Mouse (Mus musculus) thymus, postnatal 14 days (tissue): ENCODE measurements around the gene Slc17a8.
A peak's percentile ranks its signal among the peaks of the same experiment; 100 is the strongest.
"Not testable (repeated sequence)": the region's sequence is repeated elsewhere in the genome, so short reads cannot be mapped to it uniquely, and the experiment has no call there.

Source experiments
- DNase-seq: peaks from one replicate; pipeline ENCODE4 v3.0.0; 2021

The Slc17a8 gene

DNA sequence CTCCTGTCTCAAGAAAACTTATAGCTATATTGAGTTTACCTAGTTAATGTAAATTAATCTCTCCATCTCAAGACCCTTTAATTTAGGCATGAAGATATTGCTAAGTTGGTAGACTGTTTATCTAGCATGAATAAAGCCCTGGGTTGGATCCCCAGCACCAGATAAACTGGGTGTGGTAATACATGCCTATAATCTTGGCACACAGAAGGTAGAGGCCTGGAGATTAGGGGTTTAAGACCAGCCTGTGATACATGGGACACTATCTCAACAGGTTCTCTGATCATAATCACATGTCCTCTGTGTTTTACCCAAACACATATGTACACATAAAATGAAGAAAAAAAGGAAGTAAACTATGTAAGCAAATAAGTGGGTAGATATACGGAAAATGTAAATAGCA, 32.3 kb downstream of the Slc17a8 start:
- DNase-seq = no peak

DNA sequence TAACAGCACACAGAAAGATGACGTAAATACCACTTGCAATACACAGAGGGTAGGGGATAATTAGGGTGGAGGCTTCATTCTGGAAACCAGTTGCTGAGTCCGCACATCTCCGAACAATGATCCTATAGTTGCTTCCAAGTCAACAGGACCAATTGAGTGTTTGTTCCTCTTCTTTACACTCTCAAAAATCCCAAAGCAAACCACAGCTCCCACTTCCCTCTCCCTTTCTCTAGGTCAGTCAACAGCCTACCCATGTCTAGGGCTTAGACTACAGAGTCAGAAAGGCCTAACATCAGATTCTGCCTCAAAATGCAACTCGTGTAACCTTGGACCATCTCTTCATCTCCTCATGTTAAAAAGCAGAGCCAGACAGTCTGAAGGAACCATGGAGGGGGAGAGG, 36.3 kb downstream of the Slc17a8 start:
- DNase-seq = no peak

DNA sequence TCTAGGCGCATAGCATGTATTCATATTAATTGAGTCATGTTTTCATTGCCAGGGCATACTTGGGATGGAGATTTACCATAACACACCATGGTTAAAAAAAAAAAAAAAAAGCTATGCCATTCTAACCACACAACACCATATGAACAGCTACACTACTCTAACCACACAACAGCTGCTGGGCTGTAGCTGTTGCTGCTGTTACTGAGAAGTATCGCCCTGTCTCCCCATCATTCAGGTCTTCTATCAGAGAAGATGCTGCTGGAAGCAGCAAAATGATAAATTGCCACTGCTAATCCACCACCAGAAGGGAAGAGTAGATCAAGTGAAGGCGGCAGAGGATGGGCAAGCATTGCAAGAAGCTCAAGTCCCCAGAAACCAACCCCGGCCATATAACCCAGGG, 42.3 kb downstream of the Slc17a8 start:
- peak; percentile 52 for DNase-seq

DNA sequence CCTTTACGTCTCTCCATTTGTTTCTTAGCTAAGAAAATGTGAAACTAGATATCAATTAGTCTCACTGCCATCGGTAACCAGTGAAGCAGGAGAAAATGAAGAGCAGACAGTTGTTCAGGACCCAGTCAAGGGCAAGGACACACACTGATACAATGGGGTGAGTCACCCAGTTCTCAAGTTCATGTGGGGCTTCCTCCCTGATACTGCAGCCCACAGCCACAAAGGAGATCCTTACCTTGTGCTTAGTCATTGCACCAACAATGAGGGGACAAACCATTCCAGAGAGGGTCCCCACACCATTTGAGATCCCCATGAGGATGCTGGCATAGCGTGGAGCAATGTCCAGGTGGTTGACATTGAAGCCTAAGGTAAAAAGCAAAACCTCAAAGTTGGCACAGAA, 43.4 kb downstream of the Slc17a8 start:
- DNase-seq = no peak

DNA sequence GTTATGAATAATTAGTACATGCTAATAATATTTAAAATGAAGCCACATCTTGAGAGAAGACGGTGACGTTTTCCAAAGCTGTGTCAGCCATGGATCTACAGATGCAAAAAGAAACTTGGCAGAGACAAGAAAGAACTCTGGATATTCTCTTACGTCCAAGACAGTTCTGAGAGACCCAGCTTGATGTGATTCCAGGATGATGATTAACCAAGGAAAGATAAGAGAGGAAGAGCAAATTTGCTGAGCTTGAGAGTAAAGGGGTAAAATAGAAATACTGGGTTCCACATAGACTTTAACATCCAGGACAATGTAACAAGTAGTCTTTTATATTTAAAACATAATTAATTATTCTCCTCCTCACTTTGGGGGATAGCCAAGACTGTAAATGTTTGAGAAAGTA, 47.6 kb downstream of the Slc17a8 start:
- no peak for DNase-seq

DNA sequence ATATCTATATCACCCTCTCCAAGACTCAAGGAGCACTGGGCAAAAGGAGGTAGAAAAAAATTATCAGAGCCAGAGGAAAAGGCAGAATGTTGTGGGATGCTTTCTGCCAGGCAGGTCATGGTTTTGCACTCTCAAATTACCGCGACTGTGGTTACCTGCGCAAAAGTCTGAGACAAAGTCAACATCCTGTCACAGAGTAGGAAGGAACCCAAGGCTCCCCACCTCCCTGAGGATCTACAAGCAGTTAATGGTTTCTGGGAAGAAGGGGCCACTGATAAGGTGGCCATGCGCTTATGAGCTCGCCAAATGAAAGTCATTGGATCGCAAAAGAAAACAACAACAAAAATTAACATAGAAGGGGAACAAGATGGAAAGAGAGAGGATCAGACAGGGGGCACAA, 48.1 kb downstream of the Slc17a8 start:
- DNase-seq = peak; percentile 23

DNA sequence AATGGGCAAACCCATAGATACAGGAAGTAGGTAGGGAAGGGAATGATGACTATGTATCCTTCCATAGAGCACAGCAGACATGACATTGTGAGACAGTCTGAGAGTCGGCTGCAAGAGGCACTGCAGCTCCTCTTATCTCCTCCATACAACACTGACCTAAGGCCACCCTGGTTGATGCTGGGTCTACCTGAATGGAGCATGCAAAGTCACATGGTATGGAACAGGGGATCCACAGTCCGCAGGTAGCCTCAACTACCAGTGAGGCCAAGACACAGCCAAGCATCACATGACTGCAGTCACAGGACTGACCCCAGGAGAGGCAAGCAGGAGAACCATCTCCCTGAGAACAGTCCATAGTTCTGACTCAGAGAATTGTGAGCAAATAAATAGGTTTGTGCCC, 53.7 kb downstream of the Slc17a8 start:
- no peak for DNase-seq

DNA sequence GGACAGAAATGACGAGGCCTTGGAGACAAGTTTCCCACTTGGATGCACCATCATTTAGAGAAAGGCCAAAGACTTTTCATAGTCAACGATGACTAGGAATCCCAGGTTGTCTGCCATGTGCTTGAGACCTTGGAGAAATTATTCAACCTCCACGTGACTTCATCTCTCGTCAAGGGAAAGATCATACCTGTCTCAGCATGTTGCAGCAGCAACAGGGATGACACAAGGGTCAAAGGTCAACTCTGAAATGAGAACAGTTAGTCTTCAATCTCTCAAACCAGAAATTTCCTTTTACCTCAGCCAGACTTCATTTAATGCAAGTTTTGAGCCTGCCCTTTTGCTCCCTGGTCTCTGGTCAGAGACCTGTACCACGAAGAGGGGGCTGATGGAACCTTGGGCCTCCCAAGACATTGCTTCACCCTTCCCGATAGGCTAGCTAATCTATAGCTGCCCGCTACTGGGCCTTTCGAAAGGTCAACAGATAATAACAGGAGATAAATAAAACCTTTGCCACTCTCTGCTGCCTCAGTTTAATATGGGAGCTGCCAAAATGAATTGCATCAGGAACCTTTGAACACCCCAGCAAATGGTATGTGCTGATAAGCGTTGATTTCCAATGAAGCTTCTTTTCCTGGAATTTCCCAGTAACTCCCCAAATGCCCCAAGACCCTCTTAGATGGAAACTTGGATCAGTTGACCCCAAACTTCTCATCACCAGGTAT, 55.6 kb downstream of the Slc17a8 start:
- no peak for DNase-seq

DNA sequence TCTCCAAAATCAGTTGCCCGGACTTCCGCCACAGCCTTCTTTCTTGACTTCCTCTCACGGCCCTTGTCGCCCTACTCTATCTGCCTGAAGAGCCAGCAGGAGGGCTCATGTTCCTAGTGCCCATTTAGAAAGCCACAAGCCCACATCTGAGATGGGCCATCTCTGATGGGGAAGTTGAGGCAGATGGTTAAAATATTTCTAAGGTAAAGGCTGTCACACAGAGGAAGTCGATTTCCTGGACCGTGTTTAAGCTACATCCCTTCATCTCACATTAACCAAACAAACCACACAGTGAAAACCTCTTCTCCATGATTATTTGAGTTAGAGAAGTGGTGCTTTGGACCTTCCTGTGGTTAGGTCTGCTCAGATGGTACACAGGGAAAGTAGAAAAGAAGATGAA, 58.9 kb downstream of the Slc17a8 start:
- no peak for DNase-seq

DNA sequence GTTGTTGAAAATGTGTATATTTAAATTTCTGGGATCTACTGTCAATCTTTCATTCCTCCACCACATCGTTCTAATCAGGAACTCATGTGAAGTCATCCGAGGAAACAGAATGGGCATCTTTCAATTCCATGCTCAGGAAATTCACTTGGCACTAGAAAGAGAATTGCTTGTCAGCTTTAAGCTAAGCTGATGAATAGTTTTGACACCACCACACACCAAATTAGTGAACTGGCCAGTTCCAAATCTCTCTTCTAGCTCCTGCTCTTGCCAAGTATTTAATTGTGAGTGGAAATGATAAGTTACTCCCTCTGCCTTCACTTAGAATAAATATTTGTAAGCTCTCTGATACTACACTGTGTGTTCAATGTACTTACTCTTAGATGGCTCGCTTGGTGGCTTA, 61.7 kb downstream of the Slc17a8 start:
- DNase-seq = no peak

DNA sequence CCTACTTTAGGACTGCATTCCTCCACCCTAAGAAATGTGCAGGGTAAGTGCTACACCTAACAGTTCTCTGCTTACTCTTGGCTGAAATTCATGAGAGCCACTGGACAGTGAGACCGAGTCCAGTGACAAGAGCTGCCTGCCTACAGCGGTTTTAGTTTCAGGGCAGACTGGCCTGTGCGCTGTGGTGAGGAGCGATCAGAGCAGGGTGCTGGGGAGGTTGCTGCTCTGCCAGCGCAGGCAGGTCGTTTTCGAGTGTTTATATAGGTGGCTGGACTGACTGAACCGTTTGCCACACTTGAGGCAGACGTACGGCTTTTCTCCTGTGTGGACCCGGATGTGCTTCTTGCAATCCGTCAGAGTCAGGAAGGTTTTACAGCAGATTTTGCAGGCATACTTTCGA, 66.2 kb downstream of the Slc17a8 start:
- DNase-seq = not testable (repeated sequence)

DNA sequence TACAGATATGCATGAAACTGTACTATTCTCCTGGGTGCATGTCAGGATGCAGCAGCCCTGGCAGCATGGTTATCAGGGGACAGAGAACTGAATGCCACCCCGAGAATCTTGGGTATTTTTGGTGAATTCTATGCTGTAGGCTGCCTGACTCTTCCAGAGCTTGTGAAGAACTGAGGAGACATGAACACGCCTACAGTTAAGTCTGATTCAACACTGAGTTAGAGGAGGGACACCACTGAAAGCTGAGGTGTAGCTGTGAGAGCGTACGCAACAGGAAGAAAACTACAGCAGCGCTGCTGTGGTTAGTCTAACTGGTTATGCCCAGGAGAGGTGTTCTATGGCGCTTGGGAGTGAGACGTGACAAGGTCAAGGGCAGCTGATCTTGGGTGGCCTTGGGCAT, 67.2 kb downstream of the Slc17a8 start:
- DNase-seq = not testable (repeated sequence)

DNA sequence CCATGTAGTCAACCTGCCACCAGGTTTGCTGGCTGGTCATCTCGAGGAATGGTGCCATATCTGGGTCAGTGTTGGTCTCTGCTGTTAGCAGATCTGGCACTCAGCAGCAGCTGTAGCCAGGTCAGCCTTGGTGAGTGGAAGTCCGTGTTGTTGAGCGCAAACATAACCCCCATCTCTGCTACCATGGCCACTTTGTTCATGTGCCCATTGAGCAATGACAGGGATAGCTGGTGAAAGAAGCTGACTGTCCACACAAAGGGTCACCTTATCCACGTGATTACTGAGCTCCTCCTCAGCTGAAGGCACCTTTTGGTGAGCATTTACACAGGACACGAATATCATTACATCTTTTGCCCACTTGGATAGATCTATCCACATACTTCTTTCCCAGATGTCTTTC, 68.0 kb downstream of the Slc17a8 start:
- DNase-seq = no peak

DNA sequence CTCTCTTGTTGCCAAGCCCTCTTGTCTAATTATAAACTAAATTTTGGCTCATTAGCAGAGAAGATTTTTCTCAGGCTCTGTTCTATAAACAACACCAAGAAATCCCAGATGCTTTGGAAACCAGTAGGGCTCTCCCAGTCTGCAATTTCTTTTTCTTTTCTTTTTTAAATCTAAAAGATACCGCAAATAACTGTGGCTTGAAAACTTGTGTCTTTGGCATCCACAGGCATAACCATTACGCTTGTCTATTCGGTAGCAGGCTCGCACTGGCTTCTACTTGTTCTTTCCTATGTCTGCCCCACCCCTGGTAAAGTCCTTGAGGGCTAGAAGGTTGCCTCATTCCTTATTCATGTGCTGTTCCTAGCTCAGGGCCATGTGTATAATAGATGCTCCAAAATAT, 69.4 kb downstream of the Slc17a8 start:
- no peak for DNase-seq

DNA sequence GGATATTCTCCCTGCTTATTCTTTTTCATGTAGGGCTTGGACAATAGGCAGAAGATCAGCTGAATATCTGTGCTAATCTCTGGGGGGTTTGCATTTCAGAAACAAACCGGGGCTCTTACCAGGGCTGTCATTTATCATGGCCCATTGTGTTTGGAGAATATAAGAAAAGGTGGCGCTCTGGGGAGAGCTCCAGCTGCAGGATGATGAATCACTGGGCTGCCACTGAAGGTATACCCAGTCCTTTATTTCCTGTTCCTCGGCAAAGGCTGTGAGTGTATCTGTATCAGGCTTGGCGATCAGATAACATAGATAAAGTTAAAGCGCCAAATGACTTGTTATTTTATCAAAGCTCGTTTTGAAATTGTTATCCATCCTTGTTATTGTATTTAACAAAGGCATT, 73.0 kb downstream of the Slc17a8 start:
- no peak for DNase-seq

DNA sequence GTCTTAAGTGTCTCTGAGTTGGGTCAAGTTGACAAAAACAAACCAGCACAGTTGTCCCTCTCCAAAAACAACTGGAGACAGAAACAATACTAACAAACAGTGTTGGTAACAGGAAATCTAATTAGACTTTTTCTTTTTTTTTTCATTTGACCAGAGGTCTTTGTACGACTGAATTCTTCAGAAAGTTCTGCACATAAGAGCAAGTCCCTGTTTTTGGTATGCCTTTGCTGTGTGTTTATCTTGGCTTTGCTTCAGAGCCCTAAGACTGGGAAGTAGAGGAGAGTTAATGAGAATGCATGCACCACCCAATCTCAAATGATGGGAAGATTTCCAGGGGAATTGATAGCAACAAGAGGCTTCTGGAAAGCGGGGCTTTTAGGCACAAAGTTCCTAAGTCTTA, 74.1 kb downstream of the Slc17a8 start:
- DNase-seq = no peak

DNA sequence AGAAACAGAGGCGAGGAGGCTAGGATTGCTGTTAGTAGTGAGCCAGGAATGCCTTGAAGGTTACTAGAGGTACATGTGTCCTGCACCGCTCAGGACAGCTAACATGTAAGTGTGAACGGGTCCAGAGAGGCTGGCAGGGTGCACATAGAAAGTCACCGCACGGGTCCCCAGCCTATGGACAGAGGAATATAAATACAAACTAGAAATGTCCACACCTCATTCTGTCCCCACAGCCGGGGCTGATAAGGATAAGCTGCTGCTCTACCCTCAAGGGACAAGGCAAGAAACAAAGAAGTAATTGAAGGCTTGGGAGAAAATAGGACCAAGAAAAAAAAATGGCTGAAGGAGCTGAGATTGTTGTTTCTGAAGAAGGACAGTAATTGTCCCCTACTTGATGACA, 77.2 kb downstream of the Slc17a8 start:
- DNase-seq = no peak

DNA sequence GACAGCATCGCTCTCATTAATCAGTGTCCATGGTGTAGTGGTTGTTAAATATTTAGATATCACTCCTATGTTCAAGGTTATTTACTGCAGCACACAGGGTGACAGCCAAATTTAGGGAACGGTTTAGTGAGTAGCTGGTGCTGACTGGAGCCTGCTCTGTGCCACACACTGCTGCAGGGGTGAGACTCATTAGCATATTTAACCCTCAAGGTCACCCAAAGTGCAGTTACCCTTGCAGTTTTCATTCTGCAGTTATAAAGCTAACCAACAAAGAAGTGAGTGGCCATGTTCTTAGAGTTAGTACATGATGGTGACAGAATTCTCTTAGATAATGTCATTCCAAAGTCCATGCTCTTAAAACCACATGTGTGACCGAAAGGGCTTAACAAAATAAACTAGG, 78.7 kb downstream of the Slc17a8 start:
- DNase-seq = no peak

DNA sequence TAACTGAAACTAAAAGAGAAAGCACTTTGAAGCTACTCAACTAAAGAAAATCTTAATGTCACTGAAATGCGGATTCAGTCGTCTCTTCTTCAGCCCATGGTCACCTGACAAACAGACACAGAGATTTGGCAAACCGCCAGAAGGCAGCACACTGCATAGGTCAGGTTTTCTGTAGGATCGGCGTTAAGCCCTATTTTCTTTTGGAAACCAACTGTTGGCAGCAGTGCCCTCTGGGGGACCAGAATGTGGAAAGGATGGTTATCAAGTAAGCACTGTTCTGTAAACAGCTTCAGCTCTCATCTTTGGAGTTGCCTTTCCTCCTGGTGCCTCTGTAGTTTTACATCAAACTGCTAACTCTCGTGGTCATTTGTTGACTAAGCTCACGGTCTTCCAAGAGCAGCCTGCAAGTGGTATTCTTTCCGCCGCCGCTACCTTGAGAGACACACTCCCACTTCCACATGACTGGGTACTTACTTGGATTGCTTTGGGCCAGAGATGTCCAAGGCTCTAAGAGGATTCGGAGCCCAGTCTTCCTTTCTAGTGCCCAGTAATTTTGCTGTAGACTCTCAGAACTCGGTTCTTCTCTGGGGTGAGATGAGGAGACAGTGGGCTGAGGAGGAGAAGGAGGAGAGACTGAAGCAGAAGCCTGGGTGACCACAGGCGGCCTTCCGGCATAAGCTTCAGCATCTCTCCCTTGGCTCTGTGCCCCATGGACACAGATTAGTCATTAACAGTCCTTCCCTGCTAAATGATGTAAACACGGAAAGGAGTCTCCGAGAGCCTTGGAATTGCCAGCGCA, 87.9 kb downstream of the Slc17a8 start, which contains the start of gene Nr1h4:
Gene Nr1h4, minus strand, starts transcription at position 657 of the 799 bp plus-strand sequence.
- no peak for DNase-seq

DNA sequence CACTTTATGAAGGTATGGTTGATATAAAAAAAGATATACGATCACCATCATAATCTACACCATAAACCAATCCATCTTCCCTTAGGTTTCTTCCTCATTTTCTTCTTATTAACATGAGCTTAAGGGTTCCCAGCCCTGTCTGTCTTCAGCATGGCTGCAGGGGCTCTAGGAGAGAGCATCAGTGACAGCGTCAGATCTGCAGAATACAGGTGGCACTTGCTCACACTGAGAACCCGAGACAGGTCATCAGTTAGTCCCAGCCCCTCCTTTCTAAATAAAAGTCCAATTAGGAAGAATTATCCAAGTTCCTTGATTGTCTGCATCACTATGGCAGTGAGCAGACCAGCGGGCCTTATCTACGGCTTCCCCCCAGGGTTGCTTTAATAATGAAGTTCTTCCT, 88.6 kb downstream of the Slc17a8 start:
- no peak for DNase-seq

DNA sequence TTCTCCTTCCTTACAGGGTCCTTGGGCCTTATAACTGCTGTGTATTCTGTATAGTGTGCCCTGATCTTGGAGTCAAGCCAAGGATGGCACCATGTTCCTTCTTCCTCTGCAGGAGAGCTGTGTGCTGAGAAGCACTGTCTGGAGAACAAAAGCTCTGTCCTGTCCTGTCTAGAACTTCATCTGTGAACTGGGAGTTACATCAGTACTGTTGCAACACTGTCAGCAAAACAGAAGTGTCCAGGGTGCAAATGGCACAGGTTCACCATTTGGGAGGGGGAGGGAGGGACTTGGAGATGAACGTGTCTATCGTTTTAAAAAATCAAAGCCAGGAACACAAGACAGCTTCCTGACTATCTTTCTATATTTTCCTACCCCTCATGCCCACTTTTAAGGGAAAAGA, 89.1 kb downstream of the Slc17a8 start:
- DNase-seq = no peak

DNA sequence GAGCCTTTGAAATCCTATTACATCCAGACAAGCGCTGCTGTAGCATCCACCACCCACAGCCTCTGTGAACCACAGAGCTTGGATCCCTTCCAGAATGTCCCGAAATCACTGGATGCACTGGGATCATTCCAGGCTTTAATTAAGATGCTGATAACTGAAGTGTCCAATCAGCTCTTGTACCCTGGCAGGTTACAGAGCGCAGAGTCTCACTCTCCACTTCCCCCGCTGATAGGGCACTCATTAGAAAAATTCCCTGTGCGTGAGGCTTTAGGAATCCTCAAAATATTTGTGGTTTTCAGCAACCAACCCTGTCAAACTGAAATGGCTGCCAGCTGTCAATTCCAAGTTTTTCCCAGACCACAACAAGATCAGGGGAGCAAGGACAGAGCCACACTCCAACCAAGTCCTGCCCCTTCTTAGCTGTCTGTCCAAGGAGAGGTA, 89.8 kb downstream of the Slc17a8 start:
- DNase-seq = no peak

DNA sequence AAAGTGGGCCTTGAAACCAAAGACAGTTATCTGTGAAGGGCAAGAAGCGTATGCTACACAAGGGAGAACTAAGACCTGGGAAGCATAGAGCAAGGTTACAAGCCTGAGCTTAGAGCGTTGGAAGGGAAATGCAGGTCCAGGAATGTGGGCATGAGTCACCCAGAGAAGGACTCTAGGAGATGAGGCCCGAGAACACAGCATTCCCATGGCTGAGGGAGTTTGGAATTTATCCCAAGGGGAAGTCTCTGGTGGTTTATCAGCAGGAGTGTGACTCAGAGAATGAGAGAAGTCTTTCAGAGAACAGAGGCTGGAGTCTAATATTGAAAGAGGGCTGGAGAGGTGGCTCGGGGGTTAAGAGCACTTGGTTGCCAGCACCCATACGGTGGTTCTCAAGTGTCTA, 94.0 kb downstream of the Slc17a8 start:
- no peak for DNase-seq

DNA sequence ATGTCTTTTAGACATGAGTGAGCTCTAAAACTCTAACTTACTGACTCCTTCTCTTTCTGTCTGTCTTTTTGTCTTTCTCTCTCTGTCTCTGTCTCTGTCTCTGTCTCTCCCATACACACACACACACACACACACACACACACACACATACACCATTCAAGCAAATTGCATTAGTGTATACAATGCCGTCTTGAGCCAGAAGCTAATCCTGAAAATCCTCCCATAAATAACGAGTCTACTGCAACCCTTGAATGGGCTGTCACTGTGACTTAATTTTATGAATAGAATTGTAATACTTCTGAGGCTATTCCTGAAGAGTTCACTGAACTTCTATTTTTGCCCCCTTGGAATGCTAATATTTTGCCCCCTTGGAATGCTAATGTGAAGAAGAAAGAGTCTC, 95.2 kb downstream of the Slc17a8 start:
- DNase-seq = no peak
